Mouse (Mus musculus) macrophage (primary cell): ENCODE results near the gene Bglap. TPM values are rescaled to one million over a fixed set of nuclear protein-coding genes. Genes with fewer than 3 reads are reported as not detected.
"Not testable (repeated sequence)": the region's sequence is repeated elsewhere in the genome, so short reads cannot be mapped to it uniquely, and the experiment has no call there.

Experiments used
- H3K27ac ChIP-seq: fragments of 350-480 bp; formaldehyde crosslinking; 2 replicates; pipeline ENCODE4 v1.9.0; 2021
- H3K36me3 ChIP-seq: fragments of 350-480 bp; formaldehyde crosslinking; 2 replicates; pipeline ENCODE4 v1.9.0; 2021; ENCODE audit errors: inconsistent target
- H3K4me3 ChIP-seq: fragments of 350-480 bp; formaldehyde crosslinking; 2 replicates; pipeline ENCODE4 v1.9.0; 2021; ENCODE audit errors: inconsistent target
- H3K79me2 ChIP-seq: fragments of 350-480 bp; formaldehyde crosslinking; 2 replicates; pipeline ENCODE4 v1.9.0; 2021; ENCODE audit errors: inconsistent target
- WGBS: methylation state at CpG from one replicate; pipeline ENCODE4 v1.1.7; 2026; ENCODE audit warnings: inconsistent platforms; ENCODE audit not compliant: missing documents; 5-methylcytosine and 5-hydroxymethylcytosine counted together
- polyA plus RNA-seq: library from polyadenylated mRNA; stranded (reverse); fragments of 250-400 nt; gene quantifications from 3 replicates; pipeline ENCODE4 v1.2.4, GENCODE M21; 2018; ENCODE audit warnings: inconsistent platforms

Gene Bglap
- polyA plus RNA-seq, 1 experiment from 2014 or later = not detected

DNA sequence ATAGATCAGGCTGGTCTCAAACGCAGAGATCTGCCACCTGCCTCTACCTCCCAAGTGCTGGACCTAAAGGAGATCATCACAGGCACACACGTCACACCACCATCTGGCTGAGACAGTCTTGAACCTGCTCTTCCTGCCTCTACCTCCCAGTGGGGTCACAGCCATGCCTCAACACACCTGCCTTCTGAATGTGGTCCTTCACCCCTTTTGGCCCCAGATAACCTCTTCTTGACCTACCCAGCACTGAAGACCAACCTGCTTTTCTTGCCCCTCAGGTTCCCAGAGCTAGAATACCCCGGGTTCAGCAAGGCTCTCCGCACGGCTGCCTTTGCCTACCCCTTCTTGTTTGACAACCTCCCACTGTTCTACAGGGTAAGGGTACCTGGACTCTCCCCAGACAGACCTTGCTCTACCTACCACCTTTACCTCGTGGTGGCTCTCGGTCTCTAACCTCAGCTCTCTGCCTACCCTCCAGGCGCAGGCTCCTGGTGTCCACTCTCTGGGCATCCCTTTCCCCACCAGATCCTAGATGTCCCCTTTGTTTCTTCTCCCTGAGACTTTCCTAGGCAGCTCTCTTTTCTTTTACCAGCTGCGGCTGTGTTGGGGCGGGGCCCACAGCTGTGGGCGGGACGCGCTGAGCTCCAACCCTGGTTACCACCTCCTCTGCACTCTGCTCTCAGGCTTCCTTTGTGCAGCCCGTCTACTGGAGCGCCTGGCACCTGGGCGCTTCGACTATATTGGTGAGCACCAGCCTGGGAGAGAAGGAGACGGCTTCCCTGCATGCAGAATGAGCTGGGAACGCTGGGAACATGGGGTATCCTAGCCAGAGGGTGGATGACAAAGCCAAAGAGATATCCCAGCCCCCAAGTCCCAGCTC, 8.3 kb downstream of the Bglap start:
- not testable (repeated sequence) for H3K36me3 ChIP-seq, H3K79me2 ChIP-seq, H3K4me3 ChIP-seq, H3K27ac ChIP-seq
- 14% methylated on average over 13 of the region's 19 CpGs for WGBS

DNA sequence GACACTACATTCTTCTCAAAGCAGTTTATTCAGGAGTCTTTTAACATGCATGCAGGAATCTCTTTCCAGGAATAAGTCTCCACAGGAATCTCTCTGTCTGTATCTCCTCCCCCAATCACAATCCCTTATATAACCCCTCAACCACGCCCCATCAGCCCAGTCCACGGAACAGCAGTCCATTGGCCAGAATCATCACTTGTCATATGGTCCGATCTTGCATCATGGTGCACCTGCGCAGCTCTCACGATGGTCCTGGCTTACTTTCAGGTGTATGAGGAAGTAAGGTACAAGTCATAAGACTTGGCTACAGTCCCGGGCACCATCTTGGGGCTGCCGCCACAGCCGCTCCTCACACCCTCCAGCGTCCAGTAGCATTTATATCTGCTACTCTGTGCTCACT, 11.6 kb downstream of the Bglap start, which contains the start of gene Bglap3:
TSS of gene Bglap3 (minus strand) at position 101 of the 400 bp plus-strand sequence.
- not testable (repeated sequence) for H3K36me3 ChIP-seq, H3K79me2 ChIP-seq, H3K4me3 ChIP-seq, H3K27ac ChIP-seq
- WGBS = 85% methylated on average over 9 of the region's 9 CpGs

DNA sequence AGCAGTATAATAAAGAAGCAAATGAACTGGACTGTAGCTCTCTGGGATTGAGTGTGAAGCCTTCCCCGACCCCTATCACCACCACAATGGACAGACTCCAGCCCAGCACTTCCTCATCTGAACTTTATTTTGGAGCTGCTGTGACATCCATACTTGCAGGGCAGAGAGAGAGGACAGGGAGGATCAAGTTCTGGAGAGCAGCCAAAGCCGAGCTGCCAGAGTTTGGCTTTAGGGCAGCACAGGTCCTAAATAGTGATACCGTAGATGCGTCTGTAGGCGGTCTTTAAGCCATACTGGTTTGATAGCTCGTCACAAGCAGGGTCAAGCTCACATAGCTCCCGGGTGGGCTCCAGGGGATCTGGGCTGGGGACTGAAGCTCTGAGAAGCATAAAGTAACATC, 15.8 kb downstream of the Bglap start:
- 96% methylated on average over 6 of the region's 7 CpGs for WGBS
- not testable (repeated sequence) for H3K4me3 ChIP-seq, H3K79me2 ChIP-seq, H3K27ac ChIP-seq, H3K36me3 ChIP-seq

GRCm38 (mm10) chr3:88367517-88367916, 16.7 kb downstream of the Bglap start:
- 86% methylated on average over 1 of the region's 7 CpGs for WGBS
- not testable (repeated sequence) for H3K4me3 ChIP-seq, H3K27ac ChIP-seq, H3K79me2 ChIP-seq, H3K36me3 ChIP-seq

GRCm38 (mm10) chr3:88366830-88367428, 17.3 kb downstream of the Bglap start:
- not testable (repeated sequence) for H3K79me2 ChIP-seq, H3K4me3 ChIP-seq, H3K36me3 ChIP-seq, H3K27ac ChIP-seq
- 12% methylated on average over 9 of the region's 22 CpGs for WGBS

GRCm38 (mm10) chr3:88365705-88366361, 18.4 kb downstream of the Bglap start:
- Histone ChIP-seq H3K4me3 (no peak overlapping the region), H3K79me2 (no peaks in the 10 kb centered on the region), H3K36me3 (peaks cover 12% of the 10 kb centered on the region; the same call in 1 of the 2 replicates), H3K27ac (no peak overlapping the region)
- WGBS = 53% methylated on average over 34 of the region's 34 CpGs

GRCm38 (mm10) chr3:88364337-88364736, 19.9 kb downstream of the Bglap start, which contains the start of gene Paqr6:
Gene Paqr6, plus strand, starts transcription at chr3:88364584.
- no peak within 1 kb of the TSS for H3K4me3 ChIP-seq
- 68% methylated on average over 16 of the region's 16 CpGs for WGBS
- H3K27ac ChIP-seq = no peak within 1 kb of the TSS
- no peaks in the 10 kb centered on the region for H3K79me2 ChIP-seq
- peaks cover 27% of the 10 kb centered on the region for H3K36me3 ChIP-seq

- 82% methylated on average over 4 of the region's 4 CpGs for WGBS
- Histone ChIP-seq H3K27ac (no peak overlapping the region), H3K79me2 (no peaks in the 10 kb centered on the region), H3K4me3 (no peak overlapping the region), H3K36me3 (peaks cover 33% of the 10 kb centered on the region)
These were observed 20.6 kb downstream of the Bglap start for GRCm38 (mm10) chr3:88363700-88364099.

- Histone ChIP-seq H3K79me2 (no peaks in the 10 kb centered on the region), H3K36me3 (peaks cover 52% of the 10 kb centered on the region), H3K27ac (no peak overlapping the region), H3K4me3 (no peak overlapping the region)
- WGBS = 91% methylated on average over 2 of the region's 2 CpGs
These were observed 22.5 kb downstream of the Bglap start for GRCm38 (mm10) chr3:88361612-88362313.

DNA sequence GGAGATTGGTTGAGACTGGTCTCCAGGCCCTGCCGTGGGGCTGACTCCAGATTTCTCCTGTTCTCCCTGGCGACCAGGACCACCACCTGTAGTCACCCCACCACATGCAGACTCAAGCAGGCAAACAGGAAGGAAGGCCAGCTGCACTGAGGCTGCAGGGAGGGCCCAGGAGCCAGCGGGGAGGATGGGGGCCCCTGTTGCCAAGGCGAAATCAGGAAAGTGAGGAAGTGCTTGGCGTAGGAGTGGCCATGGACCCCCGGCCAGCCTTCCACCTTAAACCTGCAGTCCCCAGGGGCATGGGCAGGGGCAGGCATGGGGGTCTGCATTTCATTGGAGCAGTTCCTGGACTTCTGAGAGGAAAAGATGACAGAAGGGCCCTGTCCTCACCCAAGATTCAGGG, 23.2 kb downstream of the Bglap start:
- H3K36me3 ChIP-seq = peaks cover 58% of the 10 kb centered on the region
- 36% methylated on average over 6 of the region's 6 CpGs for WGBS
- H3K4me3 ChIP-seq = no peak overlapping the region
- no peaks in the 10 kb centered on the region for H3K79me2 ChIP-seq
- H3K27ac ChIP-seq = no peak overlapping the region

DNA sequence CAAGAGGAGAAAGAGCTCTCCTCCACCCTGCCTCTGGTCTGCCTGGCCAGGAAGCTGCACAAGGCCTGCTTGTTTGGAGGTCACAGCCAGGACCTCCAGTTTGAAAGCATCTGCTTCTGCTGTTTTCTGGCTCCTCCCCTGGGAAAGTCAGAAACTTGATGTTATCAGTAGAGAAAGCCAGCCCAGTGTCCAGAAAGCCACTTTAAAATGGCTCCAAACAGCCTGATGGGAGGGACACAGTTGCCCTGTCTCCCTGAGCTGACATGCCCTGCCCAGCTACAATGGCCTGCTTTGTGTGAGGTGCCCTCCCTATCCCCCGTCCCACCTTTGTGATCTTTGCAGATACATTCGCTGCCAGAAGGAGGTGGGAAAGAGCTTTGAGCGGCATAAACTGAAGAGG, 24.3 kb downstream of the Bglap start:
- no peaks in the 10 kb centered on the region for H3K79me2 ChIP-seq
- peaks cover 69% of the 10 kb centered on the region for H3K36me3 ChIP-seq
- WGBS = 94% methylated on average over 3 of the region's 3 CpGs
- H3K4me3 ChIP-seq = no peak overlapping the region
- no peak overlapping the region for H3K27ac ChIP-seq

GRCm38 (mm10) chr3:88359584-88359983, 24.7 kb downstream of the Bglap start:
- no peaks in the 10 kb centered on the region for H3K79me2 ChIP-seq
- WGBS = 92% methylated on average over 5 of the region's 5 CpGs
- H3K4me3 ChIP-seq = no peak overlapping the region
- peaks cover 73% of the 10 kb centered on the region for H3K36me3 ChIP-seq
- no peak overlapping the region for H3K27ac ChIP-seq

- no peak overlapping the region for H3K4me3 ChIP-seq
- H3K79me2 ChIP-seq = no peaks in the 10 kb centered on the region
- 97% methylated on average over 8 of the region's 8 CpGs for WGBS
- no peak overlapping the region for H3K27ac ChIP-seq
- H3K36me3 ChIP-seq = peaks cover 99% of the 10 kb centered on the region
These were observed 29.7 kb downstream of the Bglap start for GRCm38 (mm10) chr3:88354396-88355165.

GRCm38 (mm10) chr3:88352907-88353306, 31.4 kb downstream of the Bglap start:
- no peak overlapping the region for H3K27ac ChIP-seq
- no peak overlapping the region for H3K4me3 ChIP-seq
- H3K36me3 ChIP-seq = peaks cover 97% of the 10 kb centered on the region
- H3K79me2 ChIP-seq = no peaks in the 10 kb centered on the region
- 94% methylated on average over 6 of the region's 9 CpGs for WGBS
